Mouse (Mus musculus): Measurements from ENCODE around the gene Tox4. TPM values are rescaled to one million over a fixed set of nuclear protein-coding genes. Genes with fewer than 3 reads are reported as not detected.

The Tox4 gene
- polyA plus RNA-seq (2014; fragmentation: Nextera tagmentation; extraction: Ambion mirVana), result 55.2 and 55.7 TPM in 2 replicates

GRCm38 (mm10) chr14:52278932-52279746 is at the start of gene Tox4, which contains the start of gene Rab2b:
Gene Tox4, plus strand, starts transcription at chr14:52279146.
Gene Rab2b, minus strand, starts transcription at chr14:52279545.
- WGBS, result under 1% methylated on average over 64 of the region's 66 CpGs
- ATAC-seq, result peak; percentile 98
- H3K9ac ChIP-seq (ENCODE audit: low read length), result peak within 1 kb of the TSS; percentile 82

DNA sequence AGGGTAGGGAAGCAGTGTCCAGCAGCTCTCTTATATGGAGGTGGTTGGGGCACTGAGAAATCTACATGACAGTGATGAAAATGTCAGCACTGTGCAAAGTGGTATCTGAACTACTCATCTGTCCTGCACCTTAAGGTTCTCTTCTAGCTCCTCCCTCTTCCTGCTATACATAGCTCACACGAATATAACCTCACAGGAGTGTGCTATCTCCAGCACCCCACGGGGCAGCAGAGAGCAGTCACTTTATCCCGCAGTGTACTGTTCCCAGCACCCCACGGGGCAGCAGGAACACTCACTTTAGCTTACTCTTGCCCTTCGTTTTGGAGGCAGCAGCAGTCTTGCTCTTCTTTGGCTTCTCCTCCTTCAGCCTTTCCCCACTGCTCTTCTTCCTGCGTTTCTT is 46.7 kb upstream of the Tox4 start:
- no peak overlapping the region for H3K27ac ChIP-seq (ENCODE audit: low read depth, low read length)
- H3K27me3 ChIP-seq (replicated peaks; ENCODE audit: control insufficient read depth, insufficient read depth, low read length), result no peaks in the 10 kb centered on the region
- no peak overlapping the region for H3K4me2 ChIP-seq (ENCODE audit: low read length)
- no peaks in the 10 kb centered on the region for H3K4me1 ChIP-seq (ENCODE audit: control insufficient read depth, insufficient read depth, low read length)
- DNase-seq (ENCODE audit: low spot score), result no peak
- H3K9ac ChIP-seq (ENCODE audit: low read length), result no peak overlapping the region
- no peak overlapping the region for H3K4me3 ChIP-seq (ENCODE audit: low read depth, low read length)
- no peak for ATAC-seq
- 84% methylated on average over 6 of the region's 6 CpGs for WGBS
- no peaks in the 10 kb centered on the region for H3K9me3 ChIP-seq (replicated peaks; ENCODE audit: control insufficient read depth, low read length)
- H3K36me3 ChIP-seq (ENCODE audit: control insufficient read depth, insufficient read depth, low read length), result peaks cover 96% of the 10 kb centered on the region

More at GRCm38 (mm10) chr14:52278932-52279746, at the start of gene Tox4, which contains the start of gene Rab2b:
- no peaks in the 10 kb centered on the region for H3K9me3 ChIP-seq (replicated peaks; ENCODE audit: control insufficient read depth, low read length)
- peak; percentile 99 for DNase-seq (ENCODE audit: low spot score)
- H3K4me3 ChIP-seq (ENCODE audit: low read depth, low read length), result peak within 1 kb of the TSS; percentile 86
- H3K4me1 ChIP-seq (ENCODE audit: control insufficient read depth, insufficient read depth, low read length), result peaks cover 5% of the 10 kb centered on the region; the same call in 1 of the 2 replicates
- no peaks in the 10 kb centered on the region for H3K27me3 ChIP-seq (replicated peaks; ENCODE audit: control insufficient read depth, insufficient read depth, low read length)
- peak within 1 kb of the TSS; percentile 68 for H3K4me2 ChIP-seq (ENCODE audit: low read length)
- peaks cover 9% of the 10 kb centered on the region for H3K36me3 ChIP-seq (ENCODE audit: control insufficient read depth, insufficient read depth, low read length)
- H3K27ac ChIP-seq (ENCODE audit: low read depth, low read length), result peak within 1 kb of the TSS; percentile 80

DNA sequence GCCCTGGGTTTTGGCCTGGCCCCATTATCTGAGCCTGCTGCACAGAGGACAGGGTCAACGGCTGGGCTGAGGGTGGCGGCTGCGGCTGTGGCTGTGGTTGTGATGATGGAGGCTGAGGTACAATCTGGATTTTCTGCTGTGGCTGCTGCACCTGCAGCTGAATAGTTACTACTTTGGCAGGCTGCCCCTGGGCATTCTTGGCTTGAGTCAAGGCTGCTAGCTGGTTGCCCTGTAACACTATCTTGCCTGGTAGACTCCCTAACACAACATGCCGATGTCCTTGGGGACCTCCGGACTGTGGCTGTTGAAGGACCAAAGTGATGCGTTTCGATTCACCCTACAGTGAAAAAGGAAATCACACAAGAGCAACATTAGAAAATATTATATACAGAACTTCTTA is 43.8 kb upstream of the Tox4 start:
- Histone ChIP-seq H3K9ac (ENCODE audit: low read length) (no peak overlapping the region), H3K4me3 (ENCODE audit: low read depth, low read length) (no peak overlapping the region), H3K27ac (ENCODE audit: low read depth, low read length) (no peak overlapping the region), H3K36me3 (ENCODE audit: control insufficient read depth, insufficient read depth, low read length) (peaks cover 70% of the 10 kb centered on the region), H3K27me3 (replicated peaks; ENCODE audit: control insufficient read depth, insufficient read depth, low read length) (no peaks in the 10 kb centered on the region), H3K4me1 (ENCODE audit: control insufficient read depth, insufficient read depth, low read length) (no peaks in the 10 kb centered on the region), H3K9me3 (replicated peaks; ENCODE audit: control insufficient read depth, low read length) (no peaks in the 10 kb centered on the region), H3K4me2 (ENCODE audit: low read length) (no peak overlapping the region)
- DNase-seq (ENCODE audit: low spot score) (no peak), ATAC-seq (no peak)
- 96% methylated on average over 7 of the region's 7 CpGs for WGBS

DNA sequence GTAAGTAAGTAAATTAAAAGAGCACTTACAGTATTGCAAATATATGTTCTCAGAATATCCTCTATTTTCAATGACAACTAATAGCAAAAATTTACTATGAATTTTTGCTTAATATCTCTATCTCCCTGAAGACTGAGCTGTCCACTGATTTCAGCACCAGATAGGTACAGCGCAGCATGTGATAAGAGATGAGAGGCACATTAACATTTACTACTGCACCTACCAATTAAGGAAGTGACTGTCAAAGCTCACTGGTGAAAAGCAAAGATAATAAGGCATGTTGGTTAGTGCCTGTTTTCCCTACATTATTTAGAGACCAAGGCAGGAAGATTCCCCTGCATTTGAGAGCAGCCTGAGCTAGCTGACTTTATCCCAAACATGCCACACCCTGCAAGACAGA is 42.7 kb upstream of the Tox4 start:
- Histone ChIP-seq H3K9me3 (replicated peaks; ENCODE audit: control insufficient read depth, low read length) (no peaks in the 10 kb centered on the region), H3K9ac (ENCODE audit: low read length) (no peak overlapping the region), H3K36me3 (ENCODE audit: control insufficient read depth, insufficient read depth, low read length) (peaks cover 60% of the 10 kb centered on the region), H3K4me1 (ENCODE audit: control insufficient read depth, insufficient read depth, low read length) (no peaks in the 10 kb centered on the region), H3K27ac (ENCODE audit: low read depth, low read length) (no peak overlapping the region), H3K4me3 (ENCODE audit: low read depth, low read length) (no peak overlapping the region), H3K4me2 (ENCODE audit: low read length) (no peak overlapping the region), H3K27me3 (replicated peaks; ENCODE audit: control insufficient read depth, insufficient read depth, low read length) (no peaks in the 10 kb centered on the region)
- ATAC-seq (no peak), DNase-seq (ENCODE audit: low spot score) (no peak)
- 100% methylated on average over 1 of the region's 1 CpGs for WGBS

GRCm38 (mm10) chr14:52244041-52244689 is 34.8 kb upstream of the Tox4 start:
- Histone ChIP-seq H3K9me3 (replicated peaks; ENCODE audit: control insufficient read depth, low read length) (no peaks in the 10 kb centered on the region), H3K4me2 (ENCODE audit: low read length) (peak overlapping the region; percentile 81), H3K27me3 (replicated peaks; ENCODE audit: control insufficient read depth, insufficient read depth, low read length) (no peaks in the 10 kb centered on the region), H3K4me3 (ENCODE audit: low read depth, low read length) (peak overlapping the region; percentile 69), H3K9ac (ENCODE audit: low read length) (peak overlapping the region; percentile 80), H3K36me3 (ENCODE audit: control insufficient read depth, insufficient read depth, low read length) (no peaks in the 10 kb centered on the region), H3K27ac (ENCODE audit: low read depth, low read length) (0 out of 2 replicates have a peak overlapping the region, but pooled peaks have one; percentile 3), H3K4me1 (ENCODE audit: control insufficient read depth, insufficient read depth, low read length) (peaks cover 4% of the 10 kb centered on the region; the same call in 1 of the 2 replicates)
- DNase-seq (ENCODE audit: low spot score) (peak; percentile 99), ATAC-seq (peak; percentile 100)
- 1% methylated on average over 31 of the region's 32 CpGs for whole genome bisulfite sequencing

DNA sequence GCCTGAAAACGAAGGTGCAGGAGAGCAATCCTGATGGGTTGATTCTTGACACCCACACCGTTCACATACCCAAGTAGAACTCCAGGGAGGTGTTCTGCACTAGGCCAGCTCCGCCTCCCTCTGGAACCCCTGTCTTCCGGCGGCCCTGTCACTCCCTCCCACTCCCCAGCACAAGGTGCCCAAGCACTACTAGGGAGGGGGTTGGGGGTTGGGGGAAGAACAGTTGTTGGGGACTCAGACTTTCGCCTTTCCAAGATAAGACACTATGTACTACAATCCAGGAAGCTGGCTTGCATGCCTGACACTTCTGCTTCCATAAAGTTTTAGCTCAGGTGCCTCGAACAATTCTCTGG is 34.3 kb upstream of the Tox4 start:
- no peaks in the 10 kb centered on the region for H3K9me3 ChIP-seq (replicated peaks; ENCODE audit: control insufficient read depth, low read length)
- peaks cover 4% of the 10 kb centered on the region; the same call in 1 of the 2 replicates for H3K4me1 ChIP-seq (ENCODE audit: control insufficient read depth, insufficient read depth, low read length)
- no peak for DNase-seq (ENCODE audit: low spot score)
- no peak; the same call in 1 of the 2 replicates for ATAC-seq
- H3K27ac ChIP-seq (ENCODE audit: low read depth, low read length), result 0 out of 2 replicates have a peak overlapping the region, but pooled peaks have one; percentile 3
- H3K4me2 ChIP-seq (ENCODE audit: low read length), result peak overlapping the region; percentile 81
- no peaks in the 10 kb centered on the region for H3K27me3 ChIP-seq (replicated peaks; ENCODE audit: control insufficient read depth, insufficient read depth, low read length)
- no peaks in the 10 kb centered on the region for H3K36me3 ChIP-seq (ENCODE audit: control insufficient read depth, insufficient read depth, low read length)
- WGBS, result 10% methylated on average over 7 of the region's 7 CpGs
- peak overlapping the region; percentile 69 for H3K4me3 ChIP-seq (ENCODE audit: low read depth, low read length)
- H3K9ac ChIP-seq (ENCODE audit: low read length), result peak overlapping the region; percentile 80

GRCm38 (mm10) chr14:52246129-52246528 is 32.8 kb upstream of the Tox4 start:
- no peak for ATAC-seq
- no peak overlapping the region for H3K4me3 ChIP-seq (ENCODE audit: low read depth, low read length)

DNA sequence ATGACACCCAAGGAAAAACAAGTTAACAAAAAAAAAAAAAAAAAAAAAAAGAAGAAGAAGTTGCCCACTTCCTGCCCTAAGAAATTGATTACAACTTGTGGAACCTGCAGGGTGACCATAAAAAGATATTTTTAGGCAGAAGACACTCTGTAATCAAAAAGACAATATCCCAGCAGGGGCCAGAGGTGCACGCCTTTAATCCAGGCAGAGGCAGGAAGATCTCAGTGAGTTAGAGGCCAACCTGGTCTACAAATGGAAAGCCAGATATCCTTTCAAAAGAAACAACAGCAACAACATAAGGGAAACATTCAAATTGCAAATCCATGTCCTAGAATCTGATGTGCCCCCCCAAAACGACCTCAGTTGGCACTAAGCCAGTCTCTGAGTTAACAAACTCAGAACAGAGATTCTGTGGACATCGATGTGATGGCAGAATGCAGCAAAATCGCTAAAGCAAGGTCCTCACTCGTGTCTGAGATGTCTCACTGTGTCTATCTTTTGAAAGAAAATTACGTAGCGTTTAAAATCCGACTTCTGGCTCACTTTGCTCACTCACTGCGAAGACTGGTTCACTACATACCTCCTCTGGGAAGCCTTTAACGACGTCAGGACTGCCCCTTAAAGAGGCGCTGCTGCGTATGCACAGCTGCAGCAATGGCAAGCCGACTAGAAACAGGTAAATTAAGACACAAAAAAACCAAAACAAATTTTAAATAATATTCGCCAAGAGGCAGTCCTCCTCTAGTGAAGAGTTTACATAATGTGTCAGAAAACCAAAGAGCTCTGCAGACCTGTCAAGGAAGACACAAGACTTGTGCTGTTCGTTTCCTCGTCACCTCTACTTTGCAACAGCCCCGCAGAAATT is 22.4 kb upstream of the Tox4 start:
- DNase-seq (ENCODE audit: low spot score), result peak; percentile 25
- ATAC-seq, result no peak
- Histone ChIP-seq H3K9ac (ENCODE audit: low read length) (peak overlapping the region; percentile 89), H3K27ac (ENCODE audit: low read depth, low read length) (peak overlapping the region; percentile 94; the same call in 1 of the 2 replicates), H3K27me3 (replicated peaks; ENCODE audit: control insufficient read depth, insufficient read depth, low read length) (no peaks in the 10 kb centered on the region), H3K4me1 (ENCODE audit: control insufficient read depth, insufficient read depth, low read length) (peaks cover 13% of the 10 kb centered on the region), H3K9me3 (replicated peaks; ENCODE audit: control insufficient read depth, low read length) (no peaks in the 10 kb centered on the region), H3K4me3 (ENCODE audit: low read depth, low read length) (peak overlapping the region; percentile 64), H3K36me3 (ENCODE audit: control insufficient read depth, insufficient read depth, low read length) (peaks cover 7% of the 10 kb centered on the region; the same call in 1 of the 2 replicates), H3K4me2 (ENCODE audit: low read length) (peak overlapping the region; percentile 83)
- 8% methylated on average over 18 of the region's 18 CpGs for WGBS

More at GRCm38 (mm10) chr14:52246129-52246528, 32.8 kb upstream of the Tox4 start:
- peaks cover 4% of the 10 kb centered on the region; the same call in 1 of the 2 replicates for H3K4me1 ChIP-seq (ENCODE audit: control insufficient read depth, insufficient read depth, low read length)
- H3K27me3 ChIP-seq (replicated peaks; ENCODE audit: control insufficient read depth, insufficient read depth, low read length), result no peaks in the 10 kb centered on the region
- no peak overlapping the region for H3K4me2 ChIP-seq (ENCODE audit: low read length)
- no peak overlapping the region for H3K27ac ChIP-seq (ENCODE audit: low read depth, low read length)
- DNase-seq (ENCODE audit: low spot score), result no peak
- WGBS, result 89% methylated on average over 4 of the region's 4 CpGs
- no peaks in the 10 kb centered on the region for H3K36me3 ChIP-seq (ENCODE audit: control insufficient read depth, insufficient read depth, low read length)
- H3K9ac ChIP-seq (ENCODE audit: low read length), result no peak overlapping the region
- H3K9me3 ChIP-seq (replicated peaks; ENCODE audit: control insufficient read depth, low read length), result no peaks in the 10 kb centered on the region
